Mouse (Mus musculus) C2C12 (cell line): ENCODE measurements at regions not wholly inside any gene's neighbourhood (a gene's known extent, or its start where the extent isn't known, plus 50 kb on each side); places are given as distances from the start of the nearest gene placed in this dataset.

Experiments used
- H3K27me3 ChIP-seq: one replicate; pipeline ENCODE4 v1.6.1; 2011; ENCODE audit not compliant: control insufficient read depth, insufficient read depth, insufficient read length
- H3K36me3 ChIP-seq: one replicate; pipeline ENCODE4 v1.6.1; 2011; ENCODE audit not compliant: control insufficient read depth, insufficient read depth
- H3K4me3 ChIP-seq: one replicate; pipeline ENCODE4 v1.5.1; 2011; ENCODE audit warnings: mild to moderate bottlenecking, control low read depth; ENCODE audit not compliant: poor library complexity, insufficient read depth, severe bottlenecking
- H3K79me2 ChIP-seq: one replicate; pipeline ENCODE4 v1.6.1; 2011; ENCODE audit not compliant: control insufficient read depth, insufficient read depth
- H3K79me3 ChIP-seq: one replicate; pipeline ENCODE4 v1.6.1; 2011; ENCODE audit warnings: low read depth, control low read depth
- H3ac ChIP-seq: one replicate; pipeline ENCODE3; 2011; ENCODE audit warnings: low read depth; ENCODE audit not compliant: control insufficient read depth, insufficient read length
- CEBPB ChIP-seq: IDR thresholded peaks from one replicate; pipeline ENCODE4 v1.6.1; 2011; ENCODE audit warnings: low read depth, mild to moderate bottlenecking, control low read depth, moderate library complexity
- CTCF ChIP-seq: IDR thresholded peaks from one replicate; pipeline ENCODE4 v1.5.1; 2011; ENCODE audit not compliant: control insufficient read depth, insufficient read depth, insufficient read length
- FOSL1 ChIP-seq: IDR thresholded peaks from one replicate; pipeline ENCODE4 v1.8.0; 2011; ENCODE audit warnings: mild to moderate bottlenecking, low read length; ENCODE audit not compliant: poor library complexity, insufficient read depth, severe bottlenecking
- MAX ChIP-seq: IDR thresholded peaks from one replicate; pipeline ENCODE4 v1.6.1; 2011; ENCODE audit warnings: mild to moderate bottlenecking, control low read depth
- MYOD1 ChIP-seq: IDR thresholded peaks from one replicate; pipeline ENCODE4 v1.6.1; 2011; ENCODE audit warnings: low read depth; ENCODE audit not compliant: control insufficient read depth, insufficient read length
- MYOG ChIP-seq: IDR thresholded peaks from one replicate; pipeline ENCODE4 v1.6.1; 2011; ENCODE audit not compliant: control insufficient read depth, insufficient read length; ENCODE audit errors: extremely low read depth
- USF1 ChIP-seq: IDR thresholded peaks from one replicate; pipeline ENCODE4 v1.6.1; 2011; ENCODE audit warnings: low read depth, mild to moderate bottlenecking, control low read depth, moderate library complexity

DNA sequence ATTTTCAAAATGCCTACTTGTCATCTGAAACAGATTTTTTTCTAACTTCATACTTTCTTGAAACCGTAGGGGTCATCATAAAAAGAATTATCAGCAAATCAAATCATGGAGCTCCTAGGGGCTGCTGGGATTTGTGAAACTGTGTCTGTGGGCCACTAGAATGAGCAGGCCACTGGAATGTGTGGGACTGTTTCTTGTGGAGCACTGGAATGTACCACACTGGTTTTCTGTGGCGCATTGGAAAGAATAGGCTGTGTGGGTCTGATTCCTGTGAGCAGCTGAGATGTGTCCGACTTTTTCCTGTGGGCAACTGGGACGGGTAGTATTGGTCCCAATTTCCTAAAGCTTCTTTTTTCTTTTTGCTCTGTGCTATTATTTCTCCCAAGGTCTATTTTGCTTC is 90.6 kb downstream of the Naa11 start:
- Histone ChIP-seq H3K79me2 (no peaks in the 10 kb centered on the region), H3ac (no peak overlapping the region), H3K36me3 (no peaks in the 10 kb centered on the region), H3K4me3 (no peak overlapping the region), H3K79me3 (no peaks in the 10 kb centered on the region), H3K27me3 (no peaks in the 10 kb centered on the region)
- TF ChIP-seq CTCF (no peak), USF1 (no peak), MYOD1 (no peak), MYOG (no peak), CEBPB (no peak), FOSL1 (no peak), MAX (no peak)

- no peak overlapping the region for H3K4me3 ChIP-seq
- no peaks in the 10 kb centered on the region for H3K27me3 ChIP-seq
- no peaks in the 10 kb centered on the region for H3K79me3 ChIP-seq
- TF ChIP-seq MYOD1, result no peak
- no peak for TF ChIP-seq MYOG
- TF ChIP-seq CTCF, result no peak
- no peak overlapping the region for H3ac ChIP-seq
- no peaks in the 10 kb centered on the region for H3K36me3 ChIP-seq
- H3K79me2 ChIP-seq, result no peaks in the 10 kb centered on the region
These were observed 91.3 kb downstream of the Naa11 start for GRCm38 (mm10) chr5:97300861-97301260.

DNA sequence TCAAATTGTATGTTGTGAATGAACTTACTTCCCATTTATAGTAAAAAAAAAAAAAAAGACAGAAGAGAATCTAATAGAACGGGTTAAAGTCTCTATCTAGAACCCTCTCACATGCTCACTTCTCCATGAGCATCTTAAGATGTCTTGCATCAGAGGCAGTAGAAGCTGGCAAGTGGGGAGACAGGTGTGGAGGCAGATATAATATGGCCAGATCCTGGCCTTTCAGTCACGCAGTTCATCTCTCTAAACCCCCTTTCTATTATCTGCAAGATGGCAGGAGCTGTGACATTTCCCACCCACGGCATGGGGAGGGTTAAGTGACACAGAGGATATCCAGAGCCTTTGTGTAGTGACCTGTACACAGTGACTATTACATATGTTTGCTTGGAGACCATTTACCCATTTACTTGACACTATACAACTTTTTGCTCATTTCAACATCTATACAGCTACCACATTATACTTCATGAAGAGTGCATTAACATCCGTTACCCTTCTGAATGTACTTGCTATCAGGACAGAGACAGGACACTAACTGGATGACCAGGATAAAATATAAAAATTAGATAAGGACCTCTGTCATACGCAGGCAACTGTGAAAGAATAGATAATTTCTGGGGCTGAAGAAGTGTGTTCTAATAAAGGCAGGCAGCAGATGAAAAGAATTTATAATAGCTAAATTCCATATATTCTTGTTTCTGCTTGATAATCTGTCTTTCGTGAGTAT is 91.9 kb downstream of the Naa11 start:
- H3K36me3 ChIP-seq, result no peaks in the 10 kb centered on the region
- H3ac ChIP-seq, result no peak overlapping the region
- H3K4me3 ChIP-seq, result no peak overlapping the region
- no peaks in the 10 kb centered on the region for H3K79me2 ChIP-seq
- no peak for TF ChIP-seq USF1
- no peak for TF ChIP-seq CTCF
- TF ChIP-seq CEBPB, result no peak
- no peak for TF ChIP-seq MYOD1
- no peak for TF ChIP-seq FOSL1
- no peak for TF ChIP-seq MAX
- TF ChIP-seq MYOG, result no peak
- H3K79me3 ChIP-seq, result no peaks in the 10 kb centered on the region
- H3K27me3 ChIP-seq, result no peaks in the 10 kb centered on the region

GRCm38 (mm10) chr5:97299631-97300030 is 92.5 kb downstream of the Naa11 start:
- Histone ChIP-seq H3K79me3 (no peaks in the 10 kb centered on the region), H3ac (no peak overlapping the region), H3K27me3 (no peaks in the 10 kb centered on the region), H3K79me2 (no peaks in the 10 kb centered on the region), H3K4me3 (no peak overlapping the region), H3K36me3 (no peaks in the 10 kb centered on the region)
- TF ChIP-seq MYOG (no peak), CEBPB (no peak), CTCF (no peak), MYOD1 (no peak)

DNA sequence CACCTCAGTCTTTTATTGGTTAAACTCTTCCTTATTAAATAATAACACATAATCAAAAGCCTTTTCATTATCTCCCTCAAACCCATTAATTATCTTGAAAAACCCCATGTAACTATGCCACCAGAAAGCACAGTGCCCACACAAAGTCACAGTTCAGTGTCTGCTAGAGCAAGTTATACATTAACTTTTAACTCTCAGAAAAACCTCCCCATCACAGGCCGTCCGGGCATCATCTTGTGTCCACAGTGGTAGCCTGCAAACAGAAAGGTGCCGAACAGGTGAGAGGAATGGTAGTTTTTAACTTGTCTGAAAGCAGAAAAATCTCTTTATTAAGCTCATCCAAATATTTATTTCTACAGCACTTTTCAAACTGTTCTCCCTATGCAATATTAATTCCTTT is 96.0 kb downstream of the Naa11 start:
- H3K36me3 ChIP-seq, result no peaks in the 10 kb centered on the region
- H3K27me3 ChIP-seq, result no peaks in the 10 kb centered on the region
- no peak overlapping the region for H3ac ChIP-seq
- TF ChIP-seq FOSL1 (no peak), USF1 (no peak), MAX (no peak), CTCF (no peak), MYOD1 (no peak), MYOG (no peak), CEBPB (no peak)
- H3K79me2 ChIP-seq, result no peaks in the 10 kb centered on the region
- no peak overlapping the region for H3K4me3 ChIP-seq
- H3K79me3 ChIP-seq, result no peaks in the 10 kb centered on the region

- H3K36me3 ChIP-seq, result no peaks in the 10 kb centered on the region
- TF ChIP-seq CTCF (no peak), MAX (no peak), CEBPB (no peak), MYOD1 (no peak), USF1 (no peak), MYOG (no peak), FOSL1 (no peak)
These were observed 102.0 kb downstream of the Naa11 start for GRCm38 (mm10) chr5:97290166-97290681.

More at GRCm38 (mm10) chr5:97290166-97290681, 102.0 kb downstream of the Naa11 start:
- Histone ChIP-seq H3K4me3 (no peak overlapping the region), H3ac (no peak overlapping the region), H3K79me3 (no peaks in the 10 kb centered on the region), H3K27me3 (no peaks in the 10 kb centered on the region), H3K79me2 (no peaks in the 10 kb centered on the region)
